Mouse (Mus musculus): ENCODE measurements around the gene Zmiz1.

DNA sequence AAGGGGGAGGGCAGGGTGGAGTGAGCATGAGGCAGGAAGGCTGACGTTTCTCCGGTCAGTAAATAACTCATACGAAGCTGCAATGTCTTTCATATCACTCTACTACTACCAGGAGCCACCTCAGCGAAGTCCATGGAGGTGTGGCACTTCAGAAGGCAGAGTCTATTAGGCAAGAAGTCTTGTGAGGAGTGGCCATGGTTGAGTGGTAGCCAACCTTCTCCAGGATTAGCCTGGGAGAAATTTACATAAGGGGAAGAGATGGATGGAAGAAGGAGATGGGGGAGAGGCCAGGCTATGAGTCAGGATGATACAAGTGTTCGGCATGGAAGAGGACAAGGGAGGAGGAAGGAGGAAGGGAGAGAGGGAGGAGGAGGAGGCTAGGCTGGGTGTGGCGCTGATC is 223.0 kb downstream of the Zmiz1 start:
- no peak for TF ChIP-seq CTCF (conservative IDR thresholded peaks at IDR 0.05; ENCODE audit: low read length)
- no peak for TF ChIP-seq NANOG (IDR thresholded peaks at IDR 0.05; ENCODE audit: borderline replicate concordance, low read length)
